Mouse (Mus musculus) C2C12 (cell line): ENCODE results near the gene Prpf4b.

Experiments used
- CTCF ChIP-seq: IDR thresholded peaks from one replicate; pipeline ENCODE4 v1.5.1; 2011; ENCODE audit not compliant: control insufficient read depth, insufficient read depth, insufficient read length
- MAX ChIP-seq: IDR thresholded peaks from one replicate; pipeline ENCODE4 v1.6.1; 2011; ENCODE audit warnings: mild to moderate bottlenecking, control low read depth
- MYOG ChIP-seq: IDR thresholded peaks from one replicate; pipeline ENCODE4 v1.6.1; 2011; ENCODE audit not compliant: control insufficient read depth, insufficient read length; ENCODE audit errors: extremely low read depth

GRCm38 (mm10) chr13:34875741-34876445 lies 791 bp downstream of the Prpf4b start:
- no peak for TF ChIP-seq MYOG
- TF ChIP-seq CTCF: peak; percentile 78
- TF ChIP-seq MAX: peak; percentile 6
